Mouse (Mus musculus) olfactory bulb, adult 2 months (tissue): ENCODE data around the gene Endod1.

Source experiments
- CTCF ChIP-seq: fragments of 200-500 bp; IDR thresholded peaks from 2 replicates; pipeline ENCODE4 v1.5.1; 2012; ENCODE audit warnings: low read depth, mild to moderate bottlenecking, low read length, moderate library complexity; ENCODE audit not compliant: insufficient read depth
- POLR2A ChIP-seq: fragments of 200-500 bp; IDR thresholded peaks from 2 replicates; pipeline ENCODE4 v1.6.1; 2012; ENCODE audit warnings: mild to moderate bottlenecking, low read depth, low read length, moderate library complexity; ENCODE audit not compliant: insufficient read depth

- TF ChIP-seq POLR2A (no peak), CTCF (no peak)
These were observed 9.0 kb upstream of the Endod1 start for GRCm38 (mm10) chr9:14390278-14390677.
